Mouse (Mus musculus): ENCODE measurements around the gene Slc17a8.

DNA sequence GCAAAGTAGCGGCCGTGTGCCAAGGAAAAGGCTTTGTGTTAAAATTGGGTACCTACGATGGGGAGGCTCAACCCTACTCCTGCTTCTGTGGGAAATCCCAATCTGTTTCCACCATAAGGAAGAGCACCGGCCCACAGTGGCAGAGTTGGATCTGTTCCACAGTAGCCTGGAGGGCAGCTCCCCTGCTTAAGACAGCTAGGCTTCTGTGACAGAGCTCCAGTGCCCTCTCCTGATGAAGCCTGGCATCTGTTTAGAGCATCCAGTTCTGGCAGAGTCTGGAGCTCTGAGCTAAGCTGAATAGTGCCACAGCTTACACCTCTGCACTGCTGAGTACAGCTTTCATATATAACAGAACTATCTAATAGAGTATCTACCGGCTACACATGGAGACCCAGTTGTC, 14.0 kb upstream of the Slc17a8 start:
- TF ChIP-seq POLR2A (IDR thresholded peaks at IDR 0.05; ENCODE audit: low read depth, low read length) (no peak), CTCF (IDR thresholded peaks at IDR 0.05; ENCODE audit: extremely low read depth, insufficient read depth, insufficient read length, insufficient replicate concordance) (no peak)

All from spleen, adult 2 months (tissue).